Mouse (Mus musculus) common myeloid progenitor, adult 5-6 weeks (primary cell): Measurements from ENCODE around the gene Syngr1. TPM values are rescaled to one million over a fixed set of nuclear protein-coding genes. Genes with fewer than 3 reads are reported as not detected.

Experiments
- ATAC-seq: replicated peaks from 2 replicates; pipeline ENCODE4 v1.8.0; 2016; ENCODE audit warnings: low read depth, mild to moderate bottlenecking, moderate TSS enrichment, inconsistent platforms; ENCODE audit not compliant: poor library complexity, severe bottlenecking
- total RNA-seq: library from RNA; stranded (forward); fragments of 200-1000, 187-1606 nt; gene quantifications from 2 replicates; pipeline ENCODE4 v1.2.3, GENCODE M21; 2017

Syngr1 gene
- total RNA-seq, result 4.8 and 6.1 TPM in 2 replicates

DNA sequence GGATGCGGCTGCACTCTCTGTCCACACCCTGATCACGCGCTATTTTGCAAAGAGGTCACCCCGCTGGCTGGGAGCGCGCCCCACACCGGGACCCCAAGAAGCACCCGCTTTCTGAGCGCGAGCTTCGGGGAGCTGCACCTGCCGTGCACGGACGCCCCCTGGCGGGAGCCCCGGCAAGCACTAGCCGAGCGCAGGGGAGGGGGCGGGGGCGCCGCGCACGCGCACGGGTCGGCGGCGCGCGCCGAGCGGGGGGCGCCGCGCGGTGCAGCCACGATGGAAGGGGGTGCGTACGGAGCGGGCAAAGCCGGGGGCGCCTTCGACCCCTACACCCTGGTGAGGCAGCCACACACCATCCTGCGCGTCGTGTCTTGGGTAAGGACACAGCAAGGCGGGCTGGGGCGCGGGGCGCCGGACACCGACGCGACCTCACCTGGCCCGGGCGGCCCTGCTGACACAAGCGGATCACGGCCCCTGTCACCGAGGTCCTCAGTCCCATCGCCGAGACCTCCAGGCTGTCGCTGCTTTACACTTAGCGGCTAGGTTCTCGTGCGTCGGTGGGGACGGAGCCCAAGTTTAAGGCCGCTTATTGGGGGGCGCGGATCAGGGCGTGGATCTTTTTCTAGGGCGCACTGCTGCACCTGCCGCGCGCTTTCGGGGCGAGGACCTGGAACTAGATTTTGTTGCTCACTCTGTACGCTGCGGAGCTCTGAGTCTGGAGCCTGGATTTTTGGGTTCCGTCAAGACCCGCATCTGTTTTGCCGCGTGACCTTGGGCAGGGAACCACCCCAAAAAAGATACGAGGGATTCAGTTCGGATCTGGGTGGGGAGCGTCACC lies at the start of gene Syngr1, which contains the start of gene Rpl3:
Gene Syngr1 (plus strand): TSS at position 214 of the 835 bp plus-strand sequence.
Gene Rpl3 (minus strand): TSS at position 748 of the 835 bp plus-strand sequence.
- peak; percentile 73 for ATAC-seq

DNA sequence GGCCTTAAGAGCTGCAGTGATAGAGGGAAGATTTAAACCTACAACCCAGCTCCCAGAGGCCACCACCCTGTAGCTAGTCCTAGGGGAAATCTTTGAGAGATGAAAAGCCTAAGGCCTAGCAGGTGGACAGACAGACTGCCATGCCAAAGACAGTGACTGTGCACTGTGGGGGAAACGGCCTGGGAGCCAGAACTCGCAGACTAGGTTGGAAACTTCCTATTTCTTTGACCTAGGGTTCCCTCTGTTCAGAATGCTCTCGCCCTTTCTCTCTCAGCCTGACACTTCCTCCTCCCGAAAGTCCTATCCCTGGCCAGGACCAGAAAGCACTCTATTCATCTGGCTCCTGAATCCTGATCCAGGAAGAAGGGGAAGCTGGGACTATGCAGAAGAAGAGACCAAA lies 49.0 kb upstream of the Syngr1 start:
- ATAC-seq, result 0 out of 2 replicates have a peak, but pooled peaks have one; percentile 39

DNA sequence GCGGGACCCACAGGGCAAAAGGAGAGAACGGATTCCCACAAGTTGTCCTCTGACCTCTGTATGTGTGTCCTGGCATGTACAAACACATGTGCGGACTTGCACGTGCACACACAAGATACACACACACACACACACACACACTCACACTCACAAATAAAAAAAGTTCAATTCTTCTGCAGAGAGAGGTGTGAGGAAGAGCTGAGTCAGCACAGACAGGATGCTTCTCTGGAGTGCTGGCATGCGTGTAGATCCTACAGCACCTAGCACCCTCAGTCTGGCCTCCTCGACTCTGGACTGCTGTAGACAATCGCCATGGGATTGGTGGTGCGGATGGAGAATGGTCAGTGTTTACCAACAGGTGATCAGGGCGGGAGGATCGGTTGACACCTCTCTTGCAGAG lies 46.9 kb upstream of the Syngr1 start:
- ATAC-seq, result no peak

DNA sequence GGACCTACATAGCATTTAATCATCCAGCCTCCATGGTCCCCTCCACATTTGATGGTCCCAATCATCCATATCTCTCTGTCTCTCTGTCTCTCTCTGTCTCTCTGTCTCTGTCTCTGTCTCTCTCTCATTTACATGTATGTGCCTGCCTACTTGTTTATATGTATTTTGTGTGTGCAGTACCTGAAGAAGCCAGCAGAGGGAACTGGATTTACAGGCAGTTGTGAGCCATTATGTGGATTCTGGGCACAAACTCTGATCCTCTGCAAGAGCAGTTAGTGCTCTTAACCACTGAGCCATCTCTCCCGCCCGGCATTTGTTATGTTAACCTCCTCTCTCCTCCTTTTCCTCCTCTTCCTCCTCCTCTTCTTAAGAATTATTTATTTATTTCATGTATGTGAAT lies 45.4 kb upstream of the Syngr1 start:
- ATAC-seq, result no peak

DNA sequence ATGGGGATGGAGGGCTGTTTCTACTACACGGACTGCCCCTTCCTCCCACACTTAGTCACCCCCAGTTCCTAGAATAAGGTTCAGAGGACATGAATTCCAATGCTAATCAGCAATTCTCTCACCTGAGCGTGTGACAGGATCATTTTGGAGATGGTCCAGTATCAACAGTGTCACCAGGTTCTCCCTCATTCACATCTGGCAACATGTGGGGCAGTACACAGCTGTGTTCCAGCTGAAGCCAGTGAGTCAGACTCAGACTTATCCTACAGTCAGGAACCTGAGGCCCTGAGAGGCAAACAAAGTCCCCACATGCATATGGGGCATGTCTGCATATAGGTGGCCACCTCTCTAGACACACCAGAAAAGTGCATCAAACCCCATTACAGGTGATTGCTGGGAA lies 43.9 kb upstream of the Syngr1 start:
- no peak for ATAC-seq

DNA sequence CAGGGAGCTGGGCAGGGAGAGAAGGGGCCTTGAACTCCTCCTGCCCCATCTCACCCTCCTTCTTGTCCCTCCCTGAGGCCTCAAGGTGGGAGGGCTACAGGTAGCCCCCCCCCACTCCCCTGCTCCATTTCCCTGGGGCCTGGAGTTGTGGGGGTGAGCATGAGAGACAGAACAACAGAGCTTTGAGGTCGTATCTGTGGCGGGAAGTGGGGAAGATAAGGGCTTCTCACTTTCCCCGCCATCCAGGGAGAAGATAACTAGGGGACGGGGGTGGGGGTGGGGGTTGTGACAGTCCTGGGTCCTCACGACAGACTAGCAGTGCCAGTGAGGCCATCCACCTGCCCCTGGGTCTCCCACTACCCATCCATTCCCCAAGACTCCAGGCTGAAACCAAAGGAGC lies 43.2 kb upstream of the Syngr1 start:
- ATAC-seq, result 0 out of 2 replicates have a peak, but pooled peaks have one; percentile 17

DNA sequence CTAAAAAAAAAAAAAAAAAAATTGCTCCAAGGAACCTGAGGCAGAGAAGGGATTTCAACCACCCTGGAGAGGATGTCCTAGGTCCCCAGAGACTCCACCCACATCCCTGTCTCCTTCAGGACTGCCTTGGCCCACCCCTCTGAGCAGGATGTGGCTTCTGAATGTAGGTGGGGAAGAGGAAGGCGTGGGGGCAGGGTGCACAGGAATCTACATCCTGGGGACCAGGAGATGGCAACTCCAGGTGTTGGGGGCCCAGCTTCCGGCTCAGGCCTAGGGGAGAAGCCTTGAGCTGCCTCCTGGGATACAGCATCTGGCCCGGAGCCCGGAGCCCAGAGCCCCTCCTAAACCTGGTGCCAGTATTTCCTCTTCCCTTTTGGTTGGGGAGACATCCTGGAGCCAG lies 41.0 kb upstream of the Syngr1 start:
- ATAC-seq, result no peak

DNA sequence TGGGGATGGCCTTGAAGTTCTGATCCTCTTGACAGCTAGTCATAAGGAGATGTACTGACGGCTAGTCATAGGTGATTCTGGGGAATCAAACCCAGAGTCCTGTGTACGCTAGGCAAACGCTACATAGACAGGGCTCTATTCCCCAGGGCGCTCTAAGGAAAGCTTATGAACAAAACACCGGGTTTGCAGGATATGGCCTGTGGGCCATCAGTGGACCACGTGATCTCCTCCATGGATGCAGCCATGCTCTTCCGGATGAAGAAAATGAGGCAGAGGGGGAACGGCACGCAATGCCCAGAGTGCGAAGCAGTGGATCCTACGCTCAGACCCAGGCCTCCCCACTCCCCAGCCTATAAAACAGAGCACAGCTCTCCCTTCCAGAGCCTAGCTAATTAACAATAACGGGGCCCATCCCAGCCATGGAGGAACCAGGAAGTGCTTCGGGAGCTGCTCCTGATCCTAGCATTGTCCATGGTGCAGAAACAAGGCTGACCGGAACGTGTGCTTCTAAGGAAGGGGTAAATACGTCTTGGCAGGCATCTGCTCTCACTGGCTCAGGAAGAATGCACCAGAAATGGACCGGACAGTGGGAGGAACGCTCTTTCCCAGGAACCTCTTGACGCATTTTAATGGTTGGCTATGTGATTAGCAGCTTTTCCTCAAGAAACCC lies 39.9 kb upstream of the Syngr1 start:
- no peak for ATAC-seq

DNA sequence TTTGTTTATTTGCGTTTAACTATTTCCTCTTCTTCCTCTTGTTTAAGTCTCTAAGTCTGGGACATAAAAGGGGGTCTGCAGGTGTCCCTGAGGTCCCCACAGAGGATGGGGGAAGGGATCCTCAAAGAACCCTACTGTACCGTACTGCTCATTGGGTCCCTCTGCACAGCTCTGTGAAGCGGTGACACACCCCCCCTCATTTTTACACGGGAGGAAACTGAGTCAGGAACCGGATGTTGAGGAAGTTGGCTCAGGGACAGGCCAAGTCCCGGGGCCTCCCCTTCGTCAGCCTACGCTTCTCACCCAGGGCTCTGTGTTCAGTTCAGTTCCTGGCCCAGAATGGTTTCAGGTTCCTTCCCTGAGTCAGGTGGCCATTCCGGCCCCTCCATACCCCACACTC lies 39.4 kb upstream of the Syngr1 start:
- no peak for ATAC-seq

DNA sequence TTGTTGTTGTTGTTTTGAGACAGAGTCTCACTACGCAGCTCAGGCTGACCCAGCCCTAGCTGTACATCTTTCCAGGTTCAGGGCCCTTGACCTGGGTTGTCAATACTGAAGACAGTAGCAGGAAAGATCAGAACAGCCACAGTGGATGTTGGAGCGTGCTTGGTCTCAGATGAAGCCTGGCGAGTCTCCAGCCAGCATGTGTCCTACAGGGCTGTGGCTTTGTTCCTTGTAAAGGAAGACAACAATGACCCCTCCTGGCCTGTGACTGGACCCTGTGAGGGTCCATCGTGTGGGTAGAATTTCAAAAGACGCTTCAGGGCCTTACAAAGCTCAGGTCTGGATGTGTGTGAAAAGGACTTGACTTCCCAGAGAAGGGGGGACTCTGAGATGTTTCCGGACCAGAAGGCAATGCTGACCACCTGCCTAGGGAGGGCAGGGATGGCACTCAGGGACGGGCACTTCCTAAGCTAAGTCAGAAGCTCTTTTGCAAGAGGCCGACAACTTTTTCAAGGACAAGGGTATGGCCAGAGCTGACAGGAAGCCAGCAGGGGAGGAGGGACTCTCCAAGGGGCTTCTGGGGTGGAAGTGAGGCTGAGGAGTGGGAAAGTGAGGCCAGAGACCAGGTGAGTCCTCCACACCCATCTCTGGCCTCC lies 37.6 kb upstream of the Syngr1 start:
- no peak for ATAC-seq

DNA sequence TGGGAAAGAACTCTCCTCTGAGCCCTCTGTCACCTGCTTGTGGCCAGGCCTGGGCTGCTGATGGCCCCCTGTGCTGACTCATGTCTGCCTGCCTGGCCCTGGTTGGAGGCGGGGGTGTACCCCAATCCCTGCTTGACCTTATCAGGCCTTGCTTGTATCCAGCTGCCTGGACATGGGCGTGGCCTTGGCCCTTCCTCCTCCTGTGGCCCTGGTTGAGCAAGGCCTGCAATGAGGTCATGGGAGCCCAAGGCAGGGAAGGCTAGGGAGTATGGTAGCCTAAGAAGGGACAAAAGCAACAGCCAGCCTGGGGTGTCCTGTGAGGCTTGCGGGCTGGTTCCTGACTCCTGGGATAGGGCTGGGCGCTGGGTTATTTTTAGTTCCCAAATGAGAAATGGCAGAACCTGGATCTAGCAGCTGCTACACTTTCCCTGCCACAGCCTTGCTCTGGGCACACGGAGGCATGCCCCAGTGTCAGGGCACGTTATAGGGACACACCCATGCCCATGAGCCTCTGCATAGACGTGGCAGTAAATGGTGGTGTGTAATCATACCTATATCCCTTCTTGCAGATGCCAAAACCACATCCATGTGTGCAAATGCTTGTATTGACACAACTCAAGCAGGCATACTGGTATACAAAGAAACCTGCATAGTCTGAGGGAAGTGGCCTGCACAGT lies 37.0 kb upstream of the Syngr1 start:
- ATAC-seq, result no peak

DNA sequence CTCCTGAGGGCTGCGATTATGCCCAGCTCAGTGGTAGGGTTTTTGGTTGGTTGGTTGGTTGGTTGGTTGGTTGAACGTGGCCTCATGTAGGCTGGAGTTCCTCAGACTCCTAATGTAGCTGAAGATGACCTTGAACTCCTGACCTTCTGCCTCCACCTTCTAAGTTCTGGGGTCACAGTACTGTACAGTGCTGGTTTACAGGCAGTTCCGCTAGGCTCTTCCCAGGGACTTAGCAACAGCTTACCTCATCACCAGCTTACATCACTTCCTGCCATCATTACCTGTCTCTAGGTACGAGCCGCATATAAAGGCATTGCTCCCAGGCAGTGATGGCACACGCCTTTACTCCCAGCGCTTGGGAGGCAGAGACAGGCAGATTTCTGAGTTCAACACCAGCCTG lies 33.0 kb upstream of the Syngr1 start:
- no peak for ATAC-seq

DNA sequence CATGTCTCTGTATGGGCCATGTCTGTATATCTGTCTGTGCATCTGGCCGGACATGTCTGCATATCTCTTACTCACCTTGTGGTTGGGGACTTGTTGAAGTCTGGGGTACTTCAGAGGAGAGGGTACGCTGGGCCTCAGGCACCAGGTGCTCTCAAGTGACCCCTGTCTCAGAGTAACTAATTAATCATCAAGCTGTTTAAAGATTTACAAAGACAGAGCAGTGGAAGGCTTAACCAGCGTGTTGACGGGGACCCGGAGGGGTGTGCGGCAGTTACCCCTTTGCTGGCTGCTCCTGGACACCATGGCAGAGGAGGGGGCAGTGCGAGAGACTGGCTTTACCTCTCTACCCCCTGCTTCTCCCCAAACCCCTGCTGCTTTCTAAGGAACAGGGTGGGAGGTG lies 31.5 kb upstream of the Syngr1 start:
- ATAC-seq, result no peak

DNA sequence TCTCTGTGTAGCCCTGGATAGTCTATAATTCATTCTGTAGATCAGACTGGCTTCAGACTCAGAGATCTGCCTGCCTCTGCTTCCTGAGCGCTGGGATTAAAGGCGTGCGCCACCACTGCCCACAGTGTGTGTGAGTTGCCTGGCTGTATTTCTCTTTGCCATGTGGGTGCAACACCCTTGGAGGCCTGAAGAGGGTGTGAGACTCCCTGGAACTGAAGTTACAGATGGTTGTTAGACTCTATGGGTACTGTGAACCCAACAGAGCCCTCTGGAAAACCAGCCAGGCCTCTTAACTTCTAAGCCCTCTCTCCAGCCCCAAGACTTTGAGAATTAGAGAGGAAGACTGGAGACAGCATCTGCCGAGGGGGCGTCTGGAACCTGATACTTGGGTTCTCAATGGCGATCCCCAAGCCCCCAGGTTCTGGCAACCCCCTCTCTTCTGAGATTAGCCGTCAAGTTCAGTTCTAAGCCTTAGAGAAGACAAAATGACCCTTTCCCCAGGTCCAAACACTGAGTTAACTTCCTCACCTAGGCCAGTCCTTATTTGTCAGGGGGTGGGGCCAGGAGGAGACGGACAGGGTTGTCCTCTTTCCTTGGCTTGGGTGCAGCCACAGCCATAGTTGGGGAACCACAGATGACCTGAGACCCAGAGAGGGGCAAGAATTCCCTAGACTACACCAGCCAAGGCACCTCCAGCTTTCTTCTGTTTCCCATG lies 30.6 kb upstream of the Syngr1 start:
- ATAC-seq, result no peak

DNA sequence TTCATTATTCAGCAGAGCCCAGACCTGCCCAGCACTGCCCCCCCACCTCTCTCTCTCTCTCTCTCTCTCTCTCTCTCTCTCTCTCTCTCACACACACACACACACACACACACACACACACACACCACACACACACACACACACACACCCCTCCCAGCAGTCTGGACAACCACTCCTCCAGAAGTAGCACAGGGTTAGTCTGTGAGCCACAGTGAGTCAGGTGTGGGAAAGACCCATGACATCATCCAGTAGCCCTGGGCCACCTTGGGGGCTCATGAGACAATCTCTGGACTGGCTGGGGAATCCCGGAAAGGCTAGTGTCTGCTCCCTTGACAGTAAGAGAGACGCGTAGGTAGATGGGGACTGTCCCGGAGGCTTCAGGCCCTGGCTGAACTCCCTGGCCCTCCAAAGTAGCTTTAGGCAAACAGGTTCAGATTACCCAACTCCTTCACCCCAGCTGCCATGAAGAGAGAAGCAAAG lies 30.0 kb upstream of the Syngr1 start:
- no peak for ATAC-seq

DNA sequence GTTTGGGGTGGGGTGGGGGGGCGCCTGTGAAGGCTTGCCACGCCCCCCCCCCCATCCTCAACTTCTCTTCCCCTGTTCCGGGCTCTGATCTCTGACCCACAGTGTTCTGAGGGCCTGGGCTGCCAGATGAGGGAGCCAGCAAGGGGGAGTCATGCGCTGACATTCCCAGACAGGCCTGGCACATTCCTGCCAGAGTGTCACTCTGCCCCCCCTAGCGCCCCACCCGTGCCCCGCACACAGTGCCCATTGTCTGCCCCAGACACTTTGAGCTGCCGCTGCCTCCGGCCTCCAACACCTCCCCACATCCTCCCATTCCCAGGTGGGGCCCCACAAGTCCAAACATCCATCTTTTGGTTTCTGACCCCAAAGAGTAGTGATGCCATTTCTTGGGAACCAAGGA lies 28.8 kb upstream of the Syngr1 start:
- no peak for ATAC-seq

DNA sequence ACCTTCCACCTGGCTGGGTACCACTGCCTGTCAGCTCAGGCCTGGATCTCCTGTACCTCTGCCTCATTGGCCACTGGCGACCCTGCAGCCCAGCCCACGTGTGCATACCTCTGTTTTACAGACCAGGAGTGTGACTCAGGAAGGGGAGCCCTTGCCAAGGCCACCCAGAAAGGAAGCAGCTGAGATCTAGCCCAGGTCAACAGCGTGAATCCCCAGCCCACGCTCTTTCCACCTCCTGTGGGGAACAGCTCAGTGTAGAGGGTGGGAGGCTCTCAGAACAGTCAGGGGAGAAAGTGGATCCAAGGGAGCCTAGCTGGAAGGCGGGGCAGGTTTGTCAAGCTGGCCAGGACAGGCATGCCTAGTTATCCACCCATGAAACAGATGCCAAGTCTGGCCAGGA lies 28.3 kb upstream of the Syngr1 start:
- ATAC-seq, result no peak

DNA sequence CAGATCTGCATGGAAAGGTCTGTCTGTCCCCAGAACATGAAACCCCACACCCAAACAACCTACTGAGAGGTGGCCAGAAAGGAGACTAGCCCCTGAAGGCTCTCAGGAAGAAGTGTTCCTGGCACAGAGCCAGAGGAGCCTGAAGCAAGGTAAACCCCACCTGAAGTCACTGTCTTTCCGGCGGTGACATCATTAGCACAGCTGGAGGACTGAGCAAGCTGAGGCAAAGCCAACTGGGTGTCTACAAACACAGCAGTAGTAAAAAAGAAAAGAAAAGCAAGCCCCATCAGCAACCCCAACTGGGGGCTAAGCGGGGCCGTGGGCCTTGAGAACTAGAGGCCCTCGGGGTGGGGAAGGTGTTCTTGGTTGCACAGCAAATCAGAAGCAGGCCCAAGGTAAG lies 26.2 kb upstream of the Syngr1 start:
- no peak for ATAC-seq

DNA sequence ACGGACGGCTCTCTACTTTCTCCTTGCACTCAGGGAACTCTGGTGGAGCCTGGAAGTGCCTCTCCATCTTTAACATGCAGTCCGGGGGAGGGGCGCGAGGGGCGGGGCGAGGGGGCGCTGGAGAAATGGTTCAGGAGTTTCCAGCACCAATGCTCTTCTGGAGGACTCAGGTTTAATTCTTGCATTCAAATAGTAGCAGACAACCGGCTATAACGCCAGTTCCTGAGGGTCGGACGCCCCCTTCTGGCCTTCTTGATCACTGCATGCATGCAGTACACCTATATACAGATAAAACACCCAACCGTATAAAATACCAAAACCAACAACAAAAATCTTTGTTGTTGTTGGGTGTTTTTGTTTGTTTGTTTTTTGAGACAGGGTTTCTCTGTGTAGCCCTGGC lies 25.7 kb upstream of the Syngr1 start:
- ATAC-seq, result no peak

DNA sequence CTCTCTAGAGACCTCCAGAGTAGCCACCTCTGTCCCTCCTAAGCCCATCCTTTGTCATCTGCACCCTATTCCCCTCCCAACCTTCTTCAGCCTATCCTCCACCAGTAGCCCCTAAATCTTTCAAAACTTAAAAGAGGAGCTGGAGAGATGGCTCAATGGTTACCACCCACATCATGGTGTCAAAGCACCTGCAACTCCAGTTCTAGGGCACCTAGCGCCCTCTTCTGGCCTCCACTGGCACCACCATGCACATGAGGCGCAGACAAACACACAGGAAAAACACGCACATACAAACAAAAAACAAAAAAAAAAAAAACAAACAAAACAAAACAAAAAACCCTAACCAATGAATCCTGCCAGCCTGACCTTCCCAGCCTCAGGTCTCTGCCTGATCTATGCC lies 24.6 kb upstream of the Syngr1 start:
- ATAC-seq, result 0 out of 2 replicates have a peak, but pooled peaks have one; percentile 52
